Mouse (Mus musculus) left cerebral cortex, adult 11 months (tissue): ENCODE measurements at regions not wholly inside any gene's neighbourhood (a gene's known extent, or its start where the extent isn't known, plus 50 kb on each side); places are given as distances from the start of the nearest gene placed in this dataset.
A peak's percentile ranks its signal among the peaks of the same experiment; 100 is the strongest.
"Not testable (repeated sequence)": the region's sequence is repeated elsewhere in the genome, so short reads cannot be mapped to it uniquely, and the experiment has no call there.

Experiments
- DNase-seq: peaks from one replicate; pipeline ENCODE4 v3.0.0; 2022; ENCODE audit warnings: low spot score

DNA sequence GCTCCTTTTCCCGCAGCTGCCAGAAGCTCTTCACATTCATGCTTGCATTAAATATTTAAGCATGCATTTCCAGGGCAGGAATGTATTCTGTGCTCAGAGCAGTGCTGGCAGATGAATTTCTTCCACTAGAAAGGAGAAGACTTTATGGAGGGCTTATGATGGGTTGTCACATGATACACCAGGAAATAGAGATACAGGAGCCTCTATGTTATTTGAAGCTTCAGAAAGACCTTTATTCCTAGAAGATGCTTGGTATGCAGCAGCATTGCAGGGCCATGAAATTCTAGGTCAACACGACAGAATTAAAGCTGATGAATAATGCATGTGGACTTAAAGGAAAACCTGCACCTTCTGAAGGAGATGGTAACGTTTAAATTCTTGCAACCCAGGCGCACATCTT, 212.1 kb downstream of the Adgrg6 start:
- DNase-seq = no peak

DNA sequence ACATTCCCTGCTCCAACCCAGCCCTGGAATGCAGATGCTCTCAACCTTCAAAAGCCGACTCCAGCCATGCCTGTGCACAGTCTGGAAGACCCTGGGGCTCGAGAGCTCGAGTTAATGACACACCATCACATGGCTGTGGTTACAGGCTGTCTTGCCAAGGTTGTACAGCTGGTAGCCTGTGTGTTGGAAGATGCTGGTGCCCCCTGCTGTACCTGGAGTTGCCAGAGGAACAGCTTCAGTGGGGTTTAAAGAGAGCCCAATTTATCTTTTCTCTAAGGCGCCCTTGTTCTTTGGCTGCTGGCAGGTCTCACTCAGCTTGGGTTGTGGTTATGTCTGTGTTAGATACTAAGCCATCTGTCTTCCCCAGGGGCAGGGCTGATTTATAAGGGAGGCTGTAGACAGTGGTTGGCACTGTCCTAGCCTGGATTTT, 212.8 kb downstream of the Adgrg6 start:
- no peak for DNase-seq

DNA sequence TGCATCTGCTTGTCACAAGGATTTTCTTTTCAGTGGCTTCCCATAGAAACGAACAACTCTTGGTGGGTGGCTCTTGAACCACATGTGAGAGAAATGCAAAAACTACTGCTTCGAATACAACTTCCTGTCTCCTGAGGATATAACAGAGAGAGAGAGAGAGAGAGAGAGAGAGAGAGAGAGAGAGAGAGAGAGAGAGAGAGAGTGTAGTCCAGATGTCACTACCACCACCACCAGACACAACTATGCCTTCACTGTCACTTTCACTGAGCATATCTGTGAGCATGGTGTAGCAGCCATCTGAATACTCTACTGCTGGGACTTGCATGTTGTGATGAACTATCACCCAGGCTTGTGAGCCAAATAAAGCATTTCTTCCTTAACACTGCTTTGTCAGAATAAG, 216.6 kb downstream of the Adgrg6 start:
- no peak for DNase-seq

DNA sequence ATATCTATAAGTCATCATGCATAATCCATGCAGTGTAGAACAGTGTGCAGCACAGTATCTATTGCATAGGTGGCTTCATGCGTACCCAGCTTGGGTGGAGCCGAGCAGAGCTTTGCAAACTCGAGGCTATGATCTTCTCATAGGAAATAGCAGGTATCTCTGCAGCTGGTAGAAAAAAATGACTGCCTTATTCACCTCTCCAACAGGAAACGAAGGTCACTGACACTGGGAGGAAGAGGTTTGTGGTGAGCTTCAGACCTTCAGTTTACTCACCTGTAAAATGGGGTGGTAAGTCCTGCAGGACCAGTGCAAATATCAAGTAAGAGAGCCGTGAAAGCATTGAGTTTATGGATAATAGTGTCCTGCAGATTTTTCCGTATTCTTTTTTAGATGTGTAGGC, 219.2 kb downstream of the Adgrg6 start:
- DNase-seq = no peak

DNA sequence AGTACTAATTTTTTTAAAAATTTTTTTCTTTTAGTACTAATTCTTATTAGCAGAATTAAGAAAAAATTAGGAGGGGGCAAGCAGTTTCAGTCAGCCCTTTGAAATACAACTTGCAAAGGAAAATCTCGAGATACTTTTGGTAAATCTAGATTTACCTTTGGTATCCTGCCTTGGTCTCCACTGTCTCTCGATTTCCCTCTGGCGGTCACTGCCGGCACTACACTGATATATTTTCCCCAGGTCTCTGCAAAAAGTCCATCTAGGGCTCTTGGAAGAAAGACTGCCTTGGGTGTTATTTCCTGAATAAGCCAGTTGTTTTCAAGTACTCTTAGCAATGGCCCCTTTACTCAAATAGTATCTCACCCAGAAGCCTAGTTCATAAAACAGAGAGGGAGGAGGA, 224.0 kb downstream of the Adgrg6 start:
- DNase-seq = peak; percentile 73

DNA sequence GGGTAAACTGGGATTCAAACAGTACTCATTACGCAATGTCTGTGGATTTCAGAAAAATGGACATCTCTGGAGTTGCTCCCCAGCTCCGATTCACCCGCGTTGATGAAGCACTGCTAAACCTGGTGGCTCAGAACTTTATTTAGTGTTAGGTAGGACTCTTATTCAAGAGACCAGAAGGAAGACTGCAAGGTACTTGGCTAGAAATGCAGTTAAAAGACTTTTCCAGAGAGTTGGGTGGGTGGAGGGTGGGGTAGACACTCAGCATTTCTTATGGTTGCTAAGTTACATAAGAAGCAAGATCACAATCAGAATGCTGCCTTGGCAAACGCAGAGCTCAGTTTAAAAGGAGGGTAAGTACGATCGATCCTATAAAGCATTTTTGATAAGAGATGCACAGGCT, 230.2 kb downstream of the Adgrg6 start:
- DNase-seq = no peak

DNA sequence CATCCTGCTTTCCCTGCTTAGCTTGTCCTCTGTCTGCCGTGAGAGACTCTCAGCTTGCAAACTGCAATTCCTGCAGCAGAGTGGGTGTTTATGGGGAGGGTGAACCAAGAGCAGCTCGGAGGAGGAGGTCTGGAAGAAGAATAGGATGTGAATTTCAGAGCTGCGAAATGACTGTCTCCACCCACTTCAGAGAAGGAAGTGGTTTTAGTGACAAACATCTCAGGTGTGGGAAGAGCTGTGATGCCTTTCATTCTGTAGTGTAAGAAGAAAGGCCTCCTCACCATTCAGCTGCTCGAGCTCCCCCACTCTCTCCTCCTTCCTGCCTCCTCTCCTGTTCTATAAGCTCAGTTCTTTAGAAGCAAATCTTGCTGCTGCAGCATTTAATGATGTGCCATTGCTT, 230.9 kb downstream of the Adgrg6 start:
- peak; percentile 63 for DNase-seq

DNA sequence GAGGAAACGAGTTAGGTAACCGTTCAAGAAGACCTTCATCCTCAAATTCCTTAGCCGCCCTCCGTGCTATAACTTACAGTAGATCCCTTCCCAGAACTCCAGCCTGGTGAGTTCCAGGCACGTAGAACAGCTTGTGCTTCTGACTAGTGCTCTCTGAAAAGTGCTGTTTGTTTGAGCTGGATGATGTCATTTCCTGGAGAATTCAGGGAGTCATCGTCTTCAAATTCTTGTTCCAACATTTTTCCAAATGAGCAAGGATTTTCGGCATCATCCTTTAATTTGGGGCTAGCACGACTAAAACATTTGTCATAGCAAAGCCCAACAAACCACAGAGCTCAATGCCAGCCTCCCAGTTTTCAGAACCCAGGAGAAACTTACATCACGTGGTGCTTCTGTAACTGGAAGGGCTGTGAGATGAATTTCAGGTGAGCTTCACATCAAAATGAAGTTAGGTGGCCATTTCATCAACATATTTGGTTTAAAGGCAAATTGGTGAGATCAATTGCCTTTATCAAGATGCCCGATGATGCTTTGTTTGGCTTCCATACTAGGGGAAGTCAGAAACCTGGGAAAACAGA, 231.4 kb downstream of the Adgrg6 start:
- DNase-seq = no peak

DNA sequence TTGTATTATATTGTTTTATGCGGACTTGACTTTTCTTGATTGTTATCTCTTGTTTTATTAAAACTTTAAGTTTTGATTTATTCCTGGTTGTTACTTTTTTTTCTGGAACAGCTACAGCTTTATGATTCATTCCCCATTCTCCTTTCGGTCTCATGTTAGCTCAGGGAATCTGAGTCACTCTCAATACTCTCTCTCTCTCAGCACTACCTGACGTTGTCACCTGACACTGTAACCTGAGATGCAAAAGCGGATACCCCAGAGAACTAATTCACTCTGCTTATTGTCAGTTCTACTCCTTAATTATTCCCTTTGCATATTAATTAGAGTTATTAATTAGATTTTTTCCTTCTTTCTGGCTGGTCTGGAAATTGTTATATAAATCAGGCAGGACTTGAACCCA, 232.5 kb downstream of the Adgrg6 start:
- DNase-seq = no peak

DNA sequence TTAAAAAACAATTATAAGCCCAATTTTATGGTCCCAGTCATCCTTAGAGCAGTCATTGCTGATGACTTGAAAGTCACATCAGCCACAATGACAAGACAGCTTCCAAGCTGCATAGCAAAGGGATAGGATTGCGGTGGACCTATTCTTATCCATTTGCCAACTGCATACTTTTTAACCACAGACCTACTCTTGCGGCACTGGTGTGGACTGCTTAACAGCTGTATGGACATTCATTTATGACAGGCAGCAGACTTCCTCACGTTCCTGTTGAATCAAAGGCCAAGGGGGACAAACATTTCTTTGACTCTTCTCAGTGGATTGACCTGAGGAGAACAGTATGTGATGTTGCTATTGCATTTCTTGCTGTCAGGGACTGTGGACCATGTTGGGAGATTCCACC, 233.5 kb downstream of the Adgrg6 start:
- no peak for DNase-seq

DNA sequence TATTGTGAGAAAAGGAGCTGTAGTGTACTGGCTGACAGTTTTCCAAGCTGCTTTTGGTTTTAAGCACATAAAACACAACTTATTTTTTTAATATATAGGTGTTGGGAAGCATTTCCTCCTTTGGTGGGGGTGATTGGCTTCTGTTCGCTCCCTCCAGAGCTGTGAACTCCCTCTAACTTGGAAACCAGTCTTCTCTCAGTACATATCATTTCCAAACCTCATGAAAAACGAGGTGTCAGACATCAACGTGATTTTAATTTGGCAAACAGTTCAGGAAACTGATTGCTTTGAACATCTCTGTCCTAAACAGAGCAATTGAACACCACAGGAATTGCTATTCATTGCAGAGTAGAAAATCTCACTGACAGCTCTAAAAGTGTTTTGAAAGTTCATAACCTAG, 238.6 kb downstream of the Adgrg6 start:
- DNase-seq = no peak

DNA sequence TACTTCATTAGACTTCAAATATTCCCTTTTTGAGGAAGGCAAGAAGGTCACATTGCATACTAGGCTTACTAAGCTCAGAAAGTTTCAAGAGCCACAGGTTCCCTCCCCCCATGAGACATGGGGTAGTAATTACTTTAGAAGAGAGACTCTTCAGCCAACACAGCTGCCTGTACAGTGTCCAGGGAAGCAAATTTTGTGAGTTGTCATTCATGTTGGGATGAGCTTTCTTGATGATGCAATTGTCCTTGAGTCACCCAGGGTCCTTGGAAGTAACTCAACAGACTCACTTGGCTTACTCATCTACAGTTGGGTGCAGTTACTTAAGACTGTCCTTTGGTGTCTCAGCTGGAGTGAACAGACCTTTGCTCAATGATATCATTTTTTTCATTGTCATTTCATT, 242.0 kb downstream of the Adgrg6 start:
- no peak for DNase-seq

DNA sequence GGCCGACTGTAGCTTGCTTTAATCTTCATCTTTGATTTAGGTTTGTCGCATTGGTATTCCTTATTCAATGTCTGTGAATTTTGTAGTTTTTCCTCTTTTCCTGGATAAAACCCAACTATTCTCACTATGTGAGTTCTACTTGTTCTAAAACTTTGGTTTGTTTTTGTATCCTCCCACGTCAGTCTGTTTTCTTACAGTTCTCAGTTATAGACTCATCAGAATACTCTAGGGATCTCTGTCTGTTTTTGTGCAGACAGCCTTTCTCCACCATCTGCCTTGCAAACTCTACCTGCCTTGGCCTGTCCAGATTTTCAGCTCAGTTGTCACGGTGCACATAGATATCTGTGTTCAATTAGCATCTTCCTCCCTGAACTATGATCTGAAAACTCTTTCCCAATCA, 249.3 kb downstream of the Adgrg6 start:
- DNase-seq = no peak

DNA sequence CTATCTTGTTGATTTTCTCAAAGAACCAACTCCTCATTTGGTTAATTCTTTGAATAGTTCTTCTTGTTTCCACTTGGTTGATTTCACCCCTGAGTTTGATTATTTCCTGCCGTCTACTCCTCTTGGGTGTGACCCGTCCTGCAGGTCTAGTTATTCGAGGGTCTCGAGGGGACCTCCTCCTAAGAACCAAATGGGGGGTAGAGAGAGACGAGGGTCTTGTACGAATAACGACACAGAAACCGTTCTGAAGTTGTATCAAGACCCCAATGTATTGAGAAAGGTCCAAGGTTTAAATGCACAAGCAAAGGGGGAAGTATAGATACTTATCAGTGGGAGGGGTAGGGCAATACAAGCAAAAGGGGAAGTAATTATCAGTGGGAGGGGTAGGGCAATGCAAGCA, 252.8 kb downstream of the Adgrg6 start:
- DNase-seq = not testable (repeated sequence)

DNA sequence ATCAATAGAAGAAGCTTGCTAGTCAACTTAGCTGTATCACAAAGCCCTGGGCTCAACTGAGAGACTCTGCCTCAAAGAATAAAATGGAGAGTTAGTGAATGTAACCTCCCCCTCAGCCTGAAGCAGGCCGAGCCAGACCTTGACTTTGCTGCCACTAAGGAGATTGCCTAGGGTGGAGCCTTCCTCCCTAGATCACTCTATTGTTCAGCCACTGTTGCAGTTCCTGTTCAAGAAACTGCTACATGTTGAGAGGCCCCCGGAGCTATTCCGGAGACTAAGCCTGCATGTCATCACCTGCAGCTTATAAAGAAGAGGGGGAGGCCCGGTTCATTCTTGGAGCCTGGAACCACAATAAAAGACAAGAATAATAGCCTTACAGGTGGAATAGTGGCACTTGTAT, 257.9 kb downstream of the Adgrg6 start:
- DNase-seq = no peak

DNA sequence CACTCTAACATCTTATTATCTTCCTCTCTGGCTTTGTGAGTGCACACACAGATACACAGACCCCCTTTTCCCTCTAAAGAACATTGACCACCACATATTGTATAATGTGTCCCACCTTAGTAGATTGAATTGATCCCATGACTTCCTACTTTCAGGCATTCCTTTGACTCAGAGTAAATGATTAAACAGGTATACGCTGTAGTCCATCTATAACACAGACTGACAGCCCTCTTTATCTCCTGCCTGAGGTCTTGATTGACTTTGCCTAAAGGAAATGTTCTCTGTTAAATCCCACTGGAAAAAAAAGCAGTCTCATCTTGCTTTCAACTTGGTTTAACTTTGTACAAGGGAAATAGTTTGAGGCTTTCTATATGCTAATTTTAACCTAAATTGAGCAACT, 268.8 kb downstream of the Adgrg6 start:
- no peak for DNase-seq

DNA sequence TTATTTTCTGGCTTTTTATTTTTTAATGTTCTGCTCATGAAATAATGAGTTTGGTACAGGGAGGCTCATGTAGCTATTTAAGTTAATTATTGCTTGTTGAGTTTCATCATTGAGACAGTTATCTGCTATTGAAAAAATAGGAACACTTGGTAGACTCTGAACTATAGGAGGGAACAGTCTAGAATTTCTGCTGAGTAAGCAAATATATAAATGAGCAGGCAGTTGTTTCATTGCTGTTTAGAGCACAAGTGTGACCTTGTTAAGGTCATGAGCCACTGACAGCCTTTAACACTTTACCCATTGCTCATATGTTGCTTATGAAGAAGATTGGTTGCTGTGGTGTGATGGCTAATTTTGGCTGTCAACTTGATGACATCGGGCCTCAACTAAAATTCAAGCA, 270.0 kb downstream of the Adgrg6 start:
- no peak for DNase-seq

DNA sequence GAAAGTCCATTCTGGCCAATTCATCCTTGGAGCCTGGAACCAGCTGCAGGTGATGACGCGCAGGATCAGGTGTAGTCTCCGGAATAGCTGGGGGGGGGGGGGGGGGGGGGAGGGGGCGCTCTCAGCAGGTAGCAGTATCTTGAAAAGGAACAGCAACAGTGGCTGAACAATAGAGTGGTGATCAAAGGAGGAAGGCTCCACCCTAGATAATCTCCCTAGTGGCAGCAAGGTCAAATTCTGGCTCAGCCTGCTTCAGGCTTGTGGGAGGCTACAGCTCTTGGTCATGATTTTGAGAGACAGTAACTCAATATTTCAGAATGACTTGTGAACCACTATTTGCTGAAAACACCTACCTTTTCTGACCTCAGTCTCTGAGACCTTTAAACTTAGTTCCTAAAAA, 275.5 kb downstream of the Adgrg6 start:
- DNase-seq = no peak

DNA sequence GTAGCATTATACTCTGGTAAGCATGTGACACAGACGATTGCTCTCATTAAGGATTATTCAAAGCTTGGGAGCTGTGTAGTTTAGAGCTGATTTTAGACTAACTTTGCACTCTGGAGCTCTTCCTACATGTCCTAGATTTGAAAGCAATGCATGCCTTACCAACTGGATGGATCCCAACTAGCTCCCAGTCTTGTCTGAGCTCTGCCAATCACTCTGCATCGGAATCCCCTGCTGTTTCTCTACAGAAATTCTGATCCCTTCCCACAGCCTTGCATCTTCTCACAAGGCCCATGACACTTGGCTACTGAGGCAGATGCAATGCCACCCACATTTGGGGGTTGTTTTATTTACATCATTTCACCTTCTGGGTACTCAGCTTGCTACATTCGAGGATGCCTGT, 277.8 kb downstream of the Adgrg6 start:
- DNase-seq = peak; percentile 6

DNA sequence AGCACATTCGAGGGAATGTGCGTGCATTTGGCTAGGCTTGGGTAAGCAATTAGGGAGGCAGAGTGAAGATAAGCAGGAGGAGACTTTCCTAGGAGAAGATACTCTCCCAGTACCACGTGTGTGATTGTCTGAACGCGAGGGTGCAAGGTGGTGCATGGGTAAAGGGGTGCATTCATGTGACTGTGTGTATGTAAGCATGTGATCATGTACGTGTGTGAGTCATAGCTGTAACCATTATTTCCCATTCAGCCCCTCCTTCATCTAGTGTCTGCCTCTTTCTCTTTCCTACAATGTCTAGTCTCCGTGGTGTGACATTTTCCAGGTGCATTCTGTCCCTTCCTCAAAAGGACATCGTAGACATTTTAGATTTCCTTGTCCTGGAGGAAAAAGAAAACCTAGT, 273.8 kb downstream of the Hivep2 start:
- no peak for DNase-seq

DNA sequence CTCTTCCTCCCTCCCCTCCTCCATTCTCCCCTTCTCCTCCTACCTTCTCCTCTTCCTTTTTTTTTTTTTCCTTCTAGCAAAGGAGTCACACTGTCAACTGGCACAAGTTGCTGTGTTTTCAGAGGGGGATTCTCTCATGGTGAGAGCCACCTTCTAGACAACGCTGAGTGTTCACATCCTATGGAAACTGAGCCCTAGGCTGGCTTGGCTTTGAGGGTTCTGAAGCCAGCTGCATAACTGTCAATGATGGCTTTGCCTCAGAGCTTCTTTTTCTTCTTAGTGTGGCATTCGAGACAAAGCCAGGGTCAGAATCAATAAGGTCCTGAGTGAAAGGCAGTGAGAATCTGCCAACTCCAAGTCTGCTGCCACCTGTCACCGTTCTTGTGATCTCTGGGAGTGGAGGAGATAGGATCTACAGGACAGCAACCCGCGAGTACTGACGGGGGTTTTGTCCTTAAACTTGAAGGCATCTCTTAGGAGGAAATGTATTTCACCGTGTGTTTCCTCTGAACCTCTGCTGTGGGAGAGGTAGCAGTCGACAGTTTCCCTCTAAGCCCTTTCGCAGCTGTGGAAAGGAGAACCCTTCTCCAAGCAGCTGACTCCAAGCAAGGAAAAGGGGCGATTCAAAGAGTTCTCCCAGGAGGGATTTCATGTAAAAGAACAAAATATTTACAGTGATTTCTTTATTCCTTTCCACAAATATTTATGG, 269.2 kb downstream of the Hivep2 start:
- DNase-seq = no peak

DNA sequence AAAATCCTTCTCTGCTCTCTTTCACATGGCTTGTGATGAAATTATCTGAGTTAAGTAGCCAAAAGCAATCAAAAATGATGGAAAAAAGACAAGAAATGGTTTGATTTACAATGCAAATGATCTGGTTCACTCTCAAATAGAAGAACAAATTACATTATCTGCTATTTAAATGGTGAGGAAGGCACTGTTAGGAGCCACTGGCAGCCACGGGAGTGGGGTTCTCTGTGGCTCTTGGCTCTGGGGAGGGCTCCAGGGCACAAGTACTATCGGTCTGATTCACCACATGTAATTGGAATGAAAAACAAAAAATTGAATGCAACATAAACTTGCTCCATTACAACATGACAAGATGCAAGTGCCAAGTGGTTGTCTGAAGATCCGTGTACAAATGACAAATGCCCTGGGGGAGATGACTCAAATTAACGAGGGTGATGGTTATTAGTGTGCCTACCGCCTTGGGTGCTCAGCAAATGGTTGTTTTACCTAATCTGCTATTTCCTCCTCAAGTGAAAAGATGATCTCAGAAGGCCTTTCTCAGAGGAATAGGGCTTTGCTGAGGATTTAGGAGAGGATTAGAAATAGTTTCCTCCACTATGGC, 268.2 kb downstream of the Hivep2 start:
- no peak for DNase-seq

DNA sequence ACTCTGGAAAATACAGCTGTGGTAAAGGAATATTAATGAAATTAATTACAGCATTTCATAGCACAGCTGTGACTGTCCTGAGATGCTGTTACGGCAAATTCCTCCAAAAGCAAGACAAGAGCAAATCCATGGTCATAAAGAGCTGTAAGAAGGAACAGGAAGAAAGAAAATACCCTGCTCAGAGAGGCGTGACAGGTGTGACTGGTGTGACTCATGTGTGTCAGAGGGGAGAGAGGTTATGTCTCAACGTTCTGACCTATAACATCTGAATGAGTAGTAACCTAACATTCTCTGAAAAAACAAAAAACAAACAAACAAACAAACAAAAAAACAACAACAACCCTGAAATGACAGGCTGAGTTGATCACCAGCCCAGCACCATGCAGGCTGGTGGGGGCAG, 267.5 kb downstream of the Hivep2 start:
- no peak for DNase-seq

DNA sequence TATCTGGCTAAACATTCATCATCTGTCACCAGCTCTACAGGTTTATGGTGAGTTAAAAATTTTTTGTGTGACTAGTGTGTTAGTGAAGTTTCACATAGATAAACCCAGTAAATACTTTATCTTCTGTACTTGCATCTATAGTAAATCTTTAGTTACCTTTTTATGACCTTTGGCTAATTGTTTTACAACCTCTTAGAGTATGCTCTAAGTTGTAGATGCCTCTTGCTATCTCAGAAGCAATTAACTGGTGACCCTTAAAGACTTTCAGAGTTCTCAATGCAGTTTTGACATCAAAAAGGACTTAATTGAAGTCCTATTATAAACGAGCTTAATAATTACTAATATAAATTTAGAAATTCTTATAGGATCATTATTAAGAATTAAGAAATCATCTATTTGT, 265.6 kb downstream of the Hivep2 start:
- DNase-seq = no peak
